In the genomic region with DNA sequence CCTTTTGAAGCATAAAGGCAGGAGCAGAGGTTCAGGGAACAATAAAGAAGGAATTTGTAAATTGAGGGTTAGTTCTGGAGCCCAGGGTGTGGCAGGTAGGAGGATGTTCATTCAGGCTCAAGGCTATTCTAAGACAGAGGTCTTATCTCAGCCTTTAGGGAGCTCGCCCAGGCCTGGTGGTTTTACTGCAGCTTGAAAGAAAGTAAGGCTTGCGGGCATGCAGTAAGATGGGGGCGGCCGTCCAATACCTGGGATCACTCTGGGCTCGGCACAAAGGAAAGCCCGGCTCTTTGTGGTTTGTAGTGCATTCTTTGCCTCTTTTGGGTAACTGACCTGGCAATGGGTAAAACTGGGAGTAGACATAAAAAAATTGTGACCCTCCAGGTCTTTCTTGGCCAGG, we compare ENCODE assay signal across 8 mouse cellular contexts. TPM values are rescaled to one million over a fixed set of nuclear protein-coding genes. Genes with fewer than 3 reads are reported as not detected.
DNase-seq lines count a peak whose midpoint lies in the region; ATAC-seq and TF ChIP-seq lines count a peak whose summit lies in the region.

No protein-coding gene starts in this region.

- H3K4me3 ChIP-seq in layer of hippocampus, adult 2 months: peak overlapping the region; percentile 95
- H3K4me3 ChIP-seq in embryonic facial prominence, embryonic 15.5 days (replicated peaks): peak overlapping the region; percentile 93
- peak overlapping the region; percentile 78 for H3K4me3 ChIP-seq in intestine, embryonic 14.5 days (ENCODE audit: low read depth, low read length)
- peak overlapping the region; percentile 84 for H3K4me3 ChIP-seq in lung, embryonic 15.5 days
- peak overlapping the region; percentile 67; the same call in 1 of the 2 replicates for H3K4me3 ChIP-seq in spleen, adult 2 months (ENCODE audit: extremely low read depth, insufficient read depth, insufficient read length)

- WGBS in embryonic facial prominence, embryonic 15.5 days: 18% methylated on average over 6 of the region's 6 CpGs
- 23% methylated on average over 6 of the region's 6 CpGs for WGBS in intestine, embryonic 14.5 days
- 19% methylated on average over 6 of the region's 6 CpGs for WGBS in lung, embryonic 15.5 days
- 65% methylated on average over 6 of the region's 6 CpGs for WGBS in spleen, adult 2 months

- no peak for TF ChIP-seq CTCF in layer of hippocampus, adult 2 months (conservative IDR thresholded peaks at IDR 0.05)
- no peak for TF ChIP-seq CTCF in spleen, adult 2 months (IDR thresholded peaks at IDR 0.05; ENCODE audit: extremely low read depth, insufficient read depth, insufficient read length, insufficient replicate concordance)

- peak overlapping the region; percentile 54 for H3K4me2 ChIP-seq in embryonic facial prominence, embryonic 15.5 days (replicated peaks)
- peak overlapping the region; percentile 70 for H3K4me2 ChIP-seq in intestine, embryonic 14.5 days (ENCODE audit: low read length)
- H3K4me2 ChIP-seq in lung, embryonic 15.5 days: peak overlapping the region; percentile 65

- H3K27ac ChIP-seq in layer of hippocampus, adult 2 months: peak overlapping the region; percentile 87
- H3K27ac ChIP-seq in embryonic facial prominence, embryonic 15.5 days (replicated peaks): peak overlapping the region; percentile 98
- H3K27ac ChIP-seq in intestine, embryonic 14.5 days (ENCODE audit: low read depth): peak overlapping the region; percentile 97; the same call in 1 of the 2 replicates
- H3K27ac ChIP-seq in lung, embryonic 15.5 days: peak overlapping the region; percentile 98
- peak overlapping the region; percentile 83; the same call in 1 of the 2 replicates for H3K27ac ChIP-seq in spleen, adult 2 months (ENCODE audit: insufficient read depth, low read length)

- no peaks in the 10 kb centered on the region for H3K9me3 ChIP-seq in embryonic facial prominence, embryonic 15.5 days (replicated peaks)
- H3K9me3 ChIP-seq in intestine, embryonic 14.5 days (ENCODE audit: control insufficient read depth, low read length): 0 out of 2 replicates have a peak, but pooled peaks cover 2% of the 10 kb centered on the region
- no peaks in the 10 kb centered on the region; the same call in 1 of the 2 replicates for H3K9me3 ChIP-seq in lung, embryonic 15.5 days

- peaks cover 19% of the 10 kb centered on the region for H3K36me3 ChIP-seq in embryonic facial prominence, embryonic 15.5 days
- H3K36me3 ChIP-seq in intestine, embryonic 14.5 days (ENCODE audit: control insufficient read depth, insufficient read depth, low read length): peaks cover 23% of the 10 kb centered on the region
- H3K36me3 ChIP-seq in lung, embryonic 15.5 days: peaks cover 20% of the 10 kb centered on the region
- no peaks in the 10 kb centered on the region; the same call in 1 of the 2 replicates for H3K36me3 ChIP-seq in spleen, adult 2 months (ENCODE audit: control insufficient read depth, insufficient read depth, low read length)

- H3K27me3 ChIP-seq in embryonic facial prominence, embryonic 15.5 days: no peaks in the 10 kb centered on the region
- no peaks in the 10 kb centered on the region for H3K27me3 ChIP-seq in intestine, embryonic 14.5 days (replicated peaks; ENCODE audit: control insufficient read depth, insufficient read depth, low read length)
- H3K27me3 ChIP-seq in lung, embryonic 15.5 days: no peaks in the 10 kb centered on the region
- H3K27me3 ChIP-seq in spleen, adult 2 months (ENCODE audit: control insufficient read depth, insufficient read depth, low read length): no peaks in the 10 kb centered on the region

- TF ChIP-seq POLR2A in spleen, adult 2 months (IDR thresholded peaks at IDR 0.05; ENCODE audit: low read depth, low read length): no peak

- ATAC-seq in embryonic facial prominence, embryonic 15.5 days (ENCODE audit: insufficient number of reproducible peaks, low FRiP score, low TSS enrichment, low read depth): no peak
- no peak for ATAC-seq in intestine, embryonic 14.5 days (replicated peaks; ENCODE audit: low FRiP score, low TSS enrichment, low read depth)
- no peak for ATAC-seq in lung, embryonic 15.5 days (ENCODE audit: borderline replicate concordance, extremely low read depth, low FRiP score, low TSS enrichment)

- DNase-seq in layer of hippocampus, adult 2 months (ENCODE audit: low spot score in 2 of 2): no peak
- no peak for DNase-seq in layer of hippocampus, adult 8-10 months (ENCODE audit: low spot score in 2 of 2)
- peak; percentile 63 for DNase-seq in MEL-GATA-1-ER (ENCODE audit: extremely low read depth, low read depth)
- DNase-seq in intestine, embryonic 14.5 days (ENCODE audit: low spot score): peak; percentile 53
- DNase-seq in spleen, adult 2 months (ENCODE audit: low read depth in 1 of 2, low spot score in 2 of 2): peak in 1 of 2 experiments; percentile 5
- no peak for DNase-seq in layer of hippocampus, adult 11-12 months (ENCODE audit: low spot score)

- H3K9ac ChIP-seq in embryonic facial prominence, embryonic 15.5 days: peak overlapping the region; percentile 65
- peak overlapping the region; percentile 87 for H3K9ac ChIP-seq in intestine, embryonic 14.5 days (ENCODE audit: low read length)
- H3K9ac ChIP-seq in lung, embryonic 15.5 days: peak overlapping the region; percentile 83

- H3K4me1 ChIP-seq in embryonic facial prominence, embryonic 15.5 days: peaks cover 21% of the 10 kb centered on the region
- peaks cover 22% of the 10 kb centered on the region for H3K4me1 ChIP-seq in intestine, embryonic 14.5 days (replicated peaks; ENCODE audit: control insufficient read depth, insufficient read depth, low read length)
- H3K4me1 ChIP-seq in lung, embryonic 15.5 days: peaks cover 33% of the 10 kb centered on the region
- no peaks in the 10 kb centered on the region; the same call in 1 of the 2 replicates for H3K4me1 ChIP-seq in spleen, adult 2 months (ENCODE audit: control insufficient read depth, insufficient read depth, insufficient read length)

RNA-seq across cellular contexts. Expression of a gene that starts 0.8 kb away (rescaled TPM):
- 1 to 10 TPM; 3.1 to 3.6 TPM for total RNA-seq in layer of hippocampus, adult 2 months (2021)
- 1 to 10 TPM; 3.3 to 7.7 (median 4.0) TPM for total RNA-seq in layer of hippocampus, adult 8-10 months (2022)
- polyA plus RNA-seq in embryonic facial prominence, embryonic 15.5 days (2015; fragmentation: Nextera tagmentation; extraction: Ambion mirVana): 18.4 and 22.6 TPM in 2 replicates
- 19.5 and 22.6 TPM in 2 replicates for polyA plus RNA-seq in intestine, embryonic 14.5 days (2014; fragmentation: Nextera tagmentation; extraction: Ambion mirVana)
- polyA plus RNA-seq in lung, embryonic 15.5 days (2015; fragmentation: Nextera tagmentation; extraction: Ambion mirVana): 14.9 and 15.4 TPM in 2 replicates
- 3.0 and 3.1 TPM in 2 replicates for polyA plus RNA-seq in spleen, adult 2 months (2012; rRNA removed)

RNA-seq across cellular contexts. Expression of a gene that starts 29.0 kb away (rescaled TPM):
- total RNA-seq in layer of hippocampus, adult 2 months (2021): 10 to 100 TPM; 17.0 to 17.5 TPM
- 10 to 100 TPM; 17.2 to 19.9 (median 18.2) TPM for total RNA-seq in layer of hippocampus, adult 8-10 months (2022)
- polyA plus RNA-seq in embryonic facial prominence, embryonic 15.5 days (2015; fragmentation: Nextera tagmentation; extraction: Ambion mirVana): 9.1 and 11.4 TPM in 2 replicates
- polyA plus RNA-seq in intestine, embryonic 14.5 days (2014; fragmentation: Nextera tagmentation; extraction: Ambion mirVana): 12.8 and 14.7 TPM in 2 replicates
- polyA plus RNA-seq in lung, embryonic 15.5 days (2015; fragmentation: Nextera tagmentation; extraction: Ambion mirVana): 11.0 and 14.2 TPM in 2 replicates
- polyA plus RNA-seq in spleen, adult 2 months (2012; rRNA removed): 4.0 and 6.0 TPM in 2 replicates

Comparison
In these comparisons a context has a peak if more than half of its experiments do, and no peak if none do; other contexts are left out.
1. DNase-seq: peak in MEL-GATA-1-ER (single experiment) and intestine, embryonic 14.5 days (single experiment); none in layer of hippocampus, adult 2 months (0 of 2), layer of hippocampus, adult 8-10 months (0 of 2) and layer of hippocampus, adult 11-12 months (single experiment).
2. Peak in every context shown above with its lines, with median percentiles within 50 percentile points of each other: H3K27ac ChIP-seq, H3K4me3 ChIP-seq, H3K4me2 ChIP-seq and H3K9ac ChIP-seq.